Mouse (Mus musculus): ENCODE measurements around the gene Cers6.

The Cers6 gene

DNA sequence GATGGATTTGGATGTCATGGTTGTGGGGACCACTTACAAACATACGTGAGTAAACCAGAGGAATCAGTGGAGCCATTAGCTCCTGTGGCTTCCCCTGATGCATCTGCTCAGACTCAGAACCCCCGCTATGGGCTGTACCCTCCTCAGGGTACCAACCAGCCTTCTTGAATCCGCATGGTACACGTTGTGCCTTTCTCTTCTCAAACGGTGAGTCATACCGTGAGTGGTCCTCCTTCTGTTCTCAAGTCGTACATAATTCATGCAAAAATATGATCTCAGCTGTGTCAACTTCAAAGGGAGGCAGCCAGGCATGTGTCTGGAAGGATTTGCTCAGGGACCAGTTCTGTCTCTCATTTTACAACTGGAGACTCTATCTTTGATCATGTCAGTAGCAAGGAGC, 23.3 kb downstream of the Cers6 start:
- no peak for DNase-seq

DNA sequence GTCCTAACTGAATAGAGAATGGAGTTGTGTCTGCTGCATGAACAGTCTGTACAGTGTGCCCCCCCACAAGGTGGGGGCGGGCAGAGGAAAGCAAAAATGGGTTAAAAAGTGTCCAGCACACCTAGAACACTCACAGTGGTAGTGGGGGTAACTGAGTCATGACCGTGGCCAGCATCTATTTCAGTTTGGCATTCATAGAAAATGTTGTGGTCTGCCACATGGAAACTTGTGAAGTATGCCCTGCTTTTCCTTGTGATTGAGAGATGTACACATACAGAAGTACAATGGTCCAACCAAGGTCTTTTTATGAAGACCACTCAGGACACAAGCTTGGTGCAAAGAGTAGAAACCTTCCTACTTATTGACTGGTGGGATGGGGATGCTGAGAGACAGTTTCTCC, 24.0 kb downstream of the Cers6 start:
- no peak for DNase-seq

DNA sequence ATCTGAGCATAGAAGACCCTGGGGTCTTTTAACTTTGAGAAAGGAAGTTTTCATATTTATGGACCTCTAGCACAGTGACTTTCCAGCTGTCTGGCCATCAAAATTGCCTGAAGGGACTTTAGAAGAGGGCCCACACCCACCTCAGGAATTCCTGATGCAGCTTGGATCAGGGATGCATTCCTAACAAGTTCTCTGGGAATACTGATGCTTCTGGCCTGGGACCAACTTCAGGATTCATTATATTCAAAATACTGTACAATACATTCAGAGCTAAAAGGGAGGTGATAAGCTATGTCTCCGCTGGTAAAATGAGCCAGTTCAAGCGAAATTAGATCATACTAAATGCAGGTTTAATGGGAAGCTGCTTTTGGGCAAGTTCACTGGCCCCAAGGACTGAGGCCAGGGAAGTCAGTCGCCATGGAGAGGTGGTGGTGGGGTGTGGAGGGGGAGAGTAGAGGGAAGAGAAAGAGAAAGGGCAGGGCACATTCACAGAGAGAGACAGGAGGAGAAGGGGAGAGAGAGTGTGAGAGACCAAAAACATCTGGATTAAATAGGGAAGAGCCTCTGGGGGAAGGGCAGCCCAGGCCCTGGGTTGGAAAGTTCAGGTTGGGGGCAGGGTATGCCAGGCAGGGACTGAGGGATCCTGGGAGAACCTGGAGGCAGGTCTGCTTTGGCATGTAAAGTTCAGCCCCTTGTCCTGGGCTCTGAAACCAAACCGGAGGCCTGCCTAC, 24.7 kb downstream of the Cers6 start:
- DNase-seq: peak; percentile 33

DNA sequence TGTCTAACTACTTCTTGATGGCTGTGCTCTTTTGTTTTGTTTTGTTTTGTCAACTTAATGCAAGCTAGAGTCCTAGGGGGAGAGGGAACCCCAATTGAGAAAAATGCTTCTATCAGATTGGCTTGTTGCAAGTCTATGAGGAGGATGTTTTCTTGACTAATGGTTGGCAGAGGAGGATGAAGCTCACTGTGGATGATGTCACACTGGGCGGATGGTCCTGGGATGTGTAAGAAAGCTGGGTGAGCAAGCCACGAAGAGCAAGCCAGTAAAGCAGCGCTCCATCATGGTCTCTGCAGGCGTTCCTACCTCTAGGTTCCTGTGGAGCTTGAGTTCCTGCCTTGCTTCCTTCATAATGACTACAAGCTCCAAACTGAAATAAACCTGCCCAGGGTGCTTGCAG, 25.4 kb downstream of the Cers6 start:
- no peak for DNase-seq

DNA sequence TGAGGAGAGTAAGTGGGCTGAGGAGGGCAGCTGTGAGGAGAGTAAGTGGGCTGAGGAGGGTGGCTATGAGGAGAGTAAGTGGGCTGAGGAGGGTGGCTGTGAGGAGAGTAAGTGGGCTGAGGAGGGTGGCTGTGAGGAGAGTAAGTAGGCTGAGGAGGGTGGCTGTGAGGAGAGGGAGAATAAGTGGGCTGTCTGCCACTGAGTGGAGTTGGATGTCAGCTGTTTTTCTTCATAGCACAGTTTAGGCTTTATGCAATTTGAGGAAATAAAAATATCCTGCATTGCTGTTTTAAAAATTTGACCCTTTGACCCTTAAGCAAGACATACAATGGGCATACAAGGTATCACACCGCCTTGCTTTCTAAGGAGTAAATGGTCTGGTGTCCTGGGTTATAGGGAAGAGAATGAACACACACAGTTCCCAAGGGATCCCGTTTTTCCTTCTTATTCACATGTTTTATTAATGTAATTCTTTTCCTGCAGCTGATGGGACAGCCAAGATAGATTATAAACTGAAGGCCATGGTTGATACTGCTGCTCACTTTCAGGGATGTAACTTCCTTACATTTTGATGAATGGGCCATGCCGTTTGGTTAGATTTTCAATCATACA, 27.0 kb downstream of the Cers6 start:
- DNase-seq: no peak

DNA sequence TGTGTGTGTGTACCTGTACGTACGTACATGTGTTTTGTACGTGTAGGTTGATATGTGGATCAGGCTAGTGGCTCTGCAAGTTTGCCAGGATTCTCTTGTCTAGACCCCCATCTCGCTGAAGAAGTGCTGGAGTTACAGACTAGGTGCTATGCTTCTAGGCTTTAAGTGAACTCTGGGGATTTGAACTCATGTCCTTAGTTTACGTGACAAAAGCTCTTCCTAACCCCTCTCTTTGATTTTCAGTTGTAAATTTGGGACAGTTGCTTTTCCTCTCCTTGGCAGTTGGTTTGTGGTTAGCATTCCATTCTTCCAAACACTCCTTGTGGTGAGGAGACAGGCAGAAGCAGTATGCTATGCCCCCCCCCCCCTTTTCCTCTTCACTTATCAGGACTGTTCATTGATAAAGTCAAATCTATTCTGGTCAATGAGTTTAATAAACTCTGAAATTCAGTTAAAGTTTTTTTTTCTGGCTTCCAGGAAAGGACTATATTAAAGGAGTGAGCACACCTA, 28.5 kb downstream of the Cers6 start:
- DNase-seq: no peak

DNA sequence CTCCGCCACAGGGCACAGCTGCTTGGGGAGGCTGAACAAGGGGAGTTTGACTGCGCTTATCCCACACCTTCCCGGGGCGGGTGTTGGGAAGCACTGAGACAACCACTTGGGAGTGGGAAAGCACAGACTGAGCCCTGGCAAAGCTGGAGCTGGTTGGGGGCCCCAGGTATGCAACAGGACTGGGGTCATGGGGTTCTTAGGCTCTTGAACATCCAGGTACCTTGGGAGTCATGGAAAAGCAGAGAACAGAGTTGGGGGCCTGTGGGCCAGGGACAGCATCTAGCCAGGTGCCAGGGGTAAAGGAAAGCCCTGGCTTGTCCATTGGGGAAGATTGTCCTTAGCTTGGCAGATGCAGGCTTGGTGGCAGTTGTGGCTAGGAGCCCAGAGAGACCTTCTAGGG, 31.2 kb downstream of the Cers6 start:
- DNase-seq: no peak

DNA sequence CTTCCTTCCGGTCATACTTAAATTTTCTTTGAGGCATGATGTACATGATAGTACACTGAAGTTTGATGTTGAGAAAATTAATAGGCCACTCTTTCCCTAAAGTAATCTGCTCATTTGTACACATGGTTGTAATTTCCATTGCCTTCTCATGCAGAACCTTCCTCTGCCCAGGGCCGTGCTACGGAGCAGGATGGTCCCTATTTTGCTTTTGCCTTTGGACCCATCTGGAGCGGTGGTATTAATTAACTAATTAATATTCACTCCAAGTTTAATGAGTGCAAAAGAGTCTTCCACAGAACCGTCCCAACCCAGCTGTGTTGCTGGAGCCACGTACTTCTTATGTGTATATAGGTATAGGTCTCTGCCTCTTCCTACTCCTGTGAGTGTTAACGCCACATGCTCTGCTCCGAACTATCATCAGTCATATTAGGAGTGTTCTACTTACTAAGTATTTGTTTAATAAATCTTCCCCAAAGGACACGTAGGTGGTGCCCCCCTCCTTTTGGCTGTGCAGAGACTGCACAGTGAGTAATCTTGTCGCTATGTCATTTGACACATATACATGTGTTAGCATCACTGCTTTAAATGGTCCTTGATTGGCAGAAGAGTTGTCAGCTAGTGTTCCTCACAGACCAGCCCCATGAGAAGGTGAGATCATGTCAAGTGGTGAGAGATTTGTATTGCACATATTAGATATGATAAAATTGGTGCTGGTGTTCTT, 34.0 kb downstream of the Cers6 start:
- DNase-seq: no peak

DNA sequence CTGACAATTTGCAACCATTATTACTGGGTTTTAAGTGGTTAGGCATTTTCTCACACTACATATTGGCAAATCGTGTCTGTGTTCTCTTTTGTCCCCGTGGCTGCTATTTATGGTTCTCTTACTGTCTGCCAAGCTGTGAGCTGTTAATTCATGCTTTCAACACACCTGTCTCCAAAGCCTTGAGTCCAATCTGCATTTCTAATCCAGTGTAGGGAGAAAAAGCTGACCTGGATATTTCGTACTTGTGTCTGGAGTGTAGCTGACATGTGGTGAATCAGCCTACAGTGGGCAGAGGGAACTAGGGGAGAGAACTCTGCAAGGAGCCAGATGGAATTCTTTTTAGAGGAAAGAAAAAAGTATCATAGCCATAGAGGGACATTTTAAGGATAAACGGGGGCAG, 35.0 kb downstream of the Cers6 start:
- DNase-seq: no peak

DNA sequence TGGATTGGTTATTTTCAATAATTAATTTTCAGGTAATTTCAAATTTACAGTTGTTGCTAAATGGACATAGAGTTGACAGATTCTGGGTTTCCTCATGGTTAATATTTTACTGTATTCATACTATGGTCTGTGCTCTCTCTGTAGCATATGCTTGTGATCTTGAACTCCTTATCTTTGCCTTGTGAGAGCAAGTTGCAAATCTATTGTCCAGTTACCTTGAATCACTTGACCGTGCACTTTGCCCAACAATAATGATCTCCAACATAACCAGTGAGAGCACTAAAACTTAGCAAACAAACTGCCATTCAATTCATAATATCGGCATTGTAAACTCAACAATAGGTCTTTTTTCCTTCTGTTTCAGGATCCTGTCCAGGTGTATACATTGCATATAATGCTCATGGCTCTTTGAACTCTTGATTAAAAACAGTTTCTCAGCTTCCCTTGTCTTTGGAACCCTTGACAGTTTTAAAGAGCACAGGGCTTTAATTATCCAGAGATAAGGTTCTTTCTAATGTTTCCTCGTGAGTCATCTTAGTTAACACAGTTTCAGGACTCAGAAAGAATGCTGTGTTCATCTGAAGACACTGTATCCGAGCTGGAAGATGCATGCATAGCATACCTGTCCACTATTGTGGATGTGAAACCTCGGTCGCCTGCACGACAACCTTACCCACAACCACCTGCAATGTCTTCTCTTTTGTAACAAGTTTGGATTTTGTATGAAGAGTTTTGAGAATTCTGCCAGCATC, 38.7 kb downstream of the Cers6 start:
- no peak for DNase-seq

DNA sequence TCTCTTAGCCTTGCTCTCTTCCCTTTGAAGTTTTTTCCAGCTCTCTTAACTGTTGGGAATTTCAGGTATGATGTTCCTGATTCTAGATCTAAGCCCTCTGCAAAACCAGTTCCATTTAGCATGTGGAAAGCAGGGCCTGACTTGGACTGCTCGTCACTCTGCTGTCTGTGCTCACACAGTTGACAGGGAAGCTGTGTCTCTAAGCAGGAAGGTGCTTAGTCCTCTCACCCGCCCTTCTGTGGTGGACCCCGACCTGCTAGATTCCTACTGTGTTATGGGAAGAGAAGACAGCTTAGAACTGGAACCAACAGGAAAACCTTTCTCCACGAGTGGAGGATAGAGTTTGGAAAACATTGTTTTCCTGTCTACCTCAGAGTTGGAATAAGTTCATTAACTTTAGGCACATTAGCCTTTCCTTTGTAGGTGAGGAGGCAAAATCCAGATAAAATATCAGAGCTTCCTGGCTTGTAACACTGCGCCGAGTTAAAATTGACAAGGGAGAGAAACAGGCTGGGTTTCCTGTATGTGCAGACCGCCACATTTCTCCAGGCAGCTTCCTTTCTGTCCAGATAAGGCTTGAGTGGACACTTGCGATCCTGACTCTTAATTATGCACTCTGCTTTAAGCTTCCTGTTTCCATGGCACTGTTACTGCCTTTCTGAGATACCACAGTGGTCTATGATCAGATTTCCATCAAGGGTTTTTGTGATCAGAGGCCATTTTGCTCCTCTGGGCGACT, 39.6 kb downstream of the Cers6 start:
- DNase-seq: no peak

DNA sequence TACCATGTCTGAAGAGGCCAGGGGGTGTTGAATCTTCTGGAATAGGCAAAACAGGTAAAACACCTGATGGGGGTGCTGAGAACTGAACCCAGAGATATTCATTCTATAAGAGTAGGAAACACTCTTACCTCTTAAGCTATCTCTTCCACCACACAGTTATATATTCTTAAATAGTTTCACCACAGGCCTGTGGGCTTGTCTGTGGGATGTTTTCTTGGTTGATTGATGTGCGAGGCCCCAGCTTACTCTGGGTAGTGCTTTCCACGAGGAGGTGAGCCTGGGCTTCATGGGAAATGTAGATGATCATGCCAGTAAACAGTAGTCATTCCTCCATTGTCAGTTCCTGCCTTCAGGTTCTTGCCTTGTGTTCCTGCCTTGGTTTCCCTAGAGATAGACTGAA, 40.5 kb downstream of the Cers6 start:
- no peak for DNase-seq

DNA sequence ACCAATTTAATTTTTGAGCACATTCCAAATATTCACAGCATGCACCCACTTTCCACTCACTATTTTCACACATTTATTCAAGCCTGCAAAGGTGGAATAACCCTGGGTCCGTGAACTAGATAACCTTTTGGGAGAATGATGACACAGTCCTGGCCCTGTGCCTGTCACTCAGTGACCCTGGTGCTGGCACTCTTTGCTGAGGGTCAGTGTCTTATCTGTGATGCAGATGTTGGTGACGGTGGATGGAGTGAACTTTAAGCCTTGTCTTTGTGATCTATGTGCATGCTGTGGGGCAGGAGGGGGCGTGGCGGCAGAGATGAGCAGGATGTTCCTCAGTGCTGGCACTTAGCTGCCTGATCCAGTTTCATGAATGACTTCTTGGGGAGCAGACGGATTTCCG, 41.3 kb downstream of the Cers6 start:
- no peak for DNase-seq

DNA sequence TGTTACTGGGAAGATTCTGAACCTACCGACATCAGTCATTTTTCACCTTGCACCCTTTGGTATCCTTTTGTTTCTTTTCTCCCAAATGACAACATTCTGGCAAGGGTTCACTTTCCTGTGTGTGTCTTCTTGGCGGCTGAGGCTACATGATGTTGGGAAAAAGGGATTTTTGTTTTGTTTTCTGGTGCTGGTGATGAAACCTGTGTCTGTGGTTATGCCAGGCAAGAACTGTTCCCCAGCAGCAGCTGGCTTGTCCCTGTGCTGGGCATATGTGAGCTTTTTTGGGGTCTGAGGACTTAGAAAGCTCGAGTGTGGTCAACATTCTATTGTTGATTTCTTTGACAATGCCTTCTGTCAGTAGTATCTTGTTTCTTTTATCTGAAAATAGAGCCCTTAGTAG, 45.7 kb downstream of the Cers6 start:
- DNase-seq: no peak

DNA sequence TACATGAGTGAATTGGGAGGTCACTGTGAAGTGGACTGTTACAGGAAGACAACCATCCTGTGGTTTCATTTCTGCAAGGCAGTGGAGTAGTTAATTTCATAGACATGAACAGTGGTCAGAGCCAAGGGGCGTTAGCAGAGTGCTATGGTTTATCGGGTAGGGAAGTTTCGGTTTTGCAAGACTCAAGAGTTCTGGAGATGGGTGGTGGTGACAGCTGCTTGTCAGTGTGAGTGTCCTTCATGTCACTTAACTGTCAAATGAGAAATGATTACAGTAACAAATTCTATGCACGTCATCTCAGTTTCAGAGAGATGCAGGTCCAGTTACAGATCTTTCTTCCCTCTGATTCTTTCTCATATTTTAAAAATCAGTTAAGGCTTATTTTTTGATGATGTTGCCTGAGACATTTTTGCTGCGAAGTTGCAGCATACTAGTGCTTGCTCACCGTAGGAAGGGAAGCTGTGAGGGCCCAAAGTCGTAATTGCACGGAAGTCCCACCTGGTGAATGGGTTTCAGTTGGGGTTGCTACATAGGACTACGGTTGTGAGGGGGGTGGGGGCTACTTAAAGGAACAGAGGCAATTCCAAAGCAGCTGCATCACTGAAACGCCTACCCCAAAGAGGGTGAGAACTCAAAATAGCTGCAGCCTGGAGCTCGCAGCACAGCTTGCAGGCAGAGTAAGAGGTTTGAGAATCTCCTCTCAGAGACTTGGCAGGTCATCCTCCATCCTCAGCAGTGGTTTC, 46.7 kb downstream of the Cers6 start:
- DNase-seq: no peak

DNA sequence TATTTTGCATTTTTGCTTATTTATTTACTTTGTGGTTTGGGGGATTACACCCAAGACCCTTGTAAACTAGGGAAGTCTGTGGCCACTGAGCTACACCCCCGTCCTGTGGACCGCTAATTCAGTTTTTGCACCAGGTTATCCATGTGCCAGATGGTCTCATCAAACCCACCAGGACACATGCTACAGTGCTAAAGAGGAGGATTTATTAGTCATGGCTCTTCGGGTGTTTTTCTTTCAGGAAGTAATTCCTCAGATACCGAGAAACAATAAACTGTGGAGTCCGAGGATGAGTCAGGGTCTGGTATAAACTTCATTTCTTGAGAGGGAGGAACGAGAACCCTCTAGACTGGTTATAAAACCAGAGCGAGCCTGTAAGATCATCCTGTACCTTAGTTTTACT, 49.5 kb downstream of the Cers6 start:
- DNase-seq: no peak

DNA sequence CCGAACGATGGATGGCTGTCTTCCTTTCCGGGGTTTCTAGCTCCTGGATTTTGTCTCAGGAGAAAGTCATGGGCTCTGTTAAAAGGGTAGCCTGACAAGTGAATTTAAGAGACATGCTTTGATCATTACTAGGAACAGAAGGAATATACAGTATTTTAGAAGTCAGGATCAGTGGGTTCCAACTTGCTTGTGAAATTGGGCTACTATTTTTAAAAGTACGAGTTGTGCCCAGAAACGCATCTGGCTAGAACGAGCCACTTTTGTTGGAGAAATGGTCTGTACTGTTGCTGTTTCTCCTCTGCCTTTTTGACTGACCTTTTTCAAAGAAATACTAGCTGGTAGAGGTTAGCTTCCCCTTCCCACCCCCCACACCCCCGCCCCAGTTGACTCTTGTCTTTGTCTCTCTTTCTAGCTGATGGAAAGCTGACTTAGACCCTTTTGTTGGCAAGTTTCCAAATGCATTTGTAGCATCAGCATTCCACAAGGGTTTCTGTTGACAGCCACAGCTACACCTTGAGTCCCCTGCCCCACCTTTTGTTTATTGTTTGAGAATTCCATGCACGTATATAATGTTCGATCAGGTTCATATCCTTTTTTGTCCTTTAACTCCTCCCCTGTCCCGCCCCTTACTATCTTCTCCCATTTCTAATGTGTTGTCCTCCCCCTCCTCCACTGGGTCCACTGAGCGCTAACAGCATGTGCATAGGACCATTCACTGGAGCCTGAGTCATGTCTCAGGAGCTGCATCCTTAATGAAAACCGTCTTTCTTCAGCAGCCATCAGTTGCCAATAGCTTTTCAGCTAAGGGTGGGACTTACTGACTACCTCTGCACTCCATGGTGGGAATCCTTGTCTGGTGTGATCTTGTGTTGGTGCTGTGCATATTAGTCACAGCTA, 50.6 kb downstream of the Cers6 start:
- no peak for DNase-seq

DNA sequence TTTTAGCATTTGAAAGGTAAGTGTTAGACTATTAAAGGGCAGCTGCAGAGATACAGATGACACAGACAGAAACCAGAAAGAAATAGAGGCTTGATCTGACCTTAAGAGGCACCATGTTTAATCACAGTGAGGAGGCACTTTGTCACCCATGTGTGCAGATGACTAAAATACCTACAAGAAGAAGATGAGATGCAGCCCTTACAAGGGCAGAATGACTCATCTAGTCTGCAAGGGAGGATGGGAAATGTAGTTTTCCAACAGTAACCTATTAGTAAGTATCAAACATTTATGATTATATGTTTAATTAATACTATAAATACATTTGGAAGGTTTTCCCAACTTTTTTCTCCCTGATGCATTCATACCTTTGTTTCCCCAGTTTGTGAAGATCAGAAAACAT, 54.5 kb downstream of the Cers6 start:
- DNase-seq: no peak

DNA sequence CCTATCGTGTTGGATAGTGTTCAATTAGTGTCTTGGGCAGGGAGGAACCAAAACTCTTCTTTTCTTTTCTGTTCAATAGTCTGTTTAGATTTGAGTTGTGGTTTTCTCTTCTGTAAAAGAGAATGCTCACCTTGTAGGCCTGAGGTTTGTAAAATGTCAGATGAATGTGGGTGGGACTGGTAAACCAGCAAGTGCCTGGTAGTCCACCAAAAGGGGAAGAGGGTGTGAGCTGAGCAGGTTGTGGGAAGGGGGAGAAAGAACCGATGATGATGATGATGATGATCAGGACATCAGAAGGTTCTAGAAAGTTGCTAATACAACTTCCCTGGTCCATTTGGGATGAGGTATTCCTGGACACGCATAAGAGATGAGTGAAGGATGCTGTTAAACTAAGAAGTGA, 55.1 kb downstream of the Cers6 start:
- DNase-seq: no peak

DNA sequence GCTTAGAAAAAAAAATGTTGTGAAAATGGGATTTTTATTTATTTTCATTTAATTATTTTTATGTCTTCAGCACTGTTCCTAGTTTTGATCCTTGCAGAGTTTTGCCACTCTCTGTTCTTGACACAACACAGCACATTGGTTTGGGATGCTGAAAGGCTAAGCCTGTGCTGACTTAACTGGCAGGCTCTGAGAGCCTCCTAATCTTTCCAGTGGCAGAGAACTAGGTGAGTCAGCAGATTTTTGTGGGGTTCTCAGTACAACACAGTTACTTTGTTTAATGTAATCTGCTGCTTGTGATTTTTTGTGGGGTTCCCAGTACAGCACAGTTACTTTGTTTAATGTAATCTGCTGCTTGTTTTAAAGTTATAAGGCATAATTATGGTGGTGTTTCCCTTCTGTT, 55.8 kb downstream of the Cers6 start:
- DNase-seq: no peak

DNA sequence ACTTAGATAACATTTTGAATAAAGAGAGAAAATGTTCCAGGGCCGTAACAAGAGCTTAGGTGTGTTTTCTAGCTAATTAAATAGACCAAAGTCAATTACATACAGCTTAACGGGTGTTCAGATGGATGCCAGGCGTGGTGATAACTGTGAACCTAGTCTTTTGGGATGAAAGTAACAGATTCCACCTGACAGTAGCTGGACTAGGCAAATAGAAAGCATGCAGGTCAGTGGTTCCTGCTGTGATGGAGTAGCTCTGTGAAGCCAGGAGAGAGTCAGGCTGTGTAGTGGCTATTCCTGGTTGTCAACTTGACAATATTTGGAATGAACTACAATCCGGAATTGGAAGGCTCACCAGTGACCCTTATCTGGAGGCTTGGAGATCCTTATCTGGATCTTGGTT, 56.3 kb downstream of the Cers6 start:
- no peak for DNase-seq
